Mouse (Mus musculus) liver, embryonic 11.5 days (tissue): Measurements from ENCODE around the gene Fars2. TPM values are rescaled to one million over a fixed set of nuclear protein-coding genes. Genes with fewer than 3 reads are reported as not detected.

ENCODE experiments used
- ATAC-seq: fragments of 200-750 bp; cut with Nextera tagmentation; replicated peaks from 2 replicates; pipeline ENCODE4 v1.8.0; 2017; ENCODE audit warnings: moderate number of reproducible peaks, mild to moderate bottlenecking, moderate TSS enrichment, moderate library complexity; ENCODE audit not compliant: low FRiP score
- DNase-seq: peaks from one replicate; pipeline ENCODE4 v3.0.0-alpha.2; 2017; ENCODE audit warnings: low spot score
- H3K27ac ChIP-seq: fragments of 300-500 bp; sonication (generic); 2 replicates; pipeline ENCODE4 v1.5.1; 2014; ENCODE audit warnings: mild to moderate bottlenecking, low read depth, low read length, control low read depth
- H3K27me3 ChIP-seq: fragments of 300-500 bp; sonication (generic); replicated peaks from 2 replicates; pipeline ENCODE4 v1.6.1; 2014; ENCODE audit warnings: low read length, mixed read lengths; ENCODE audit not compliant: control insufficient read depth, insufficient read depth
- H3K36me3 ChIP-seq: fragments of 300-500 bp; sonication (generic); 2 replicates; pipeline ENCODE4 v1.6.1; 2014; ENCODE audit warnings: mild to moderate bottlenecking, low read length, moderate library complexity, mixed read lengths; ENCODE audit not compliant: control insufficient read depth, insufficient read depth
- H3K4me1 ChIP-seq: fragments of 300-500 bp; sonication (generic); replicated peaks from 2 replicates; pipeline ENCODE4 v1.6.1; 2014; ENCODE audit warnings: low read length, mixed read lengths; ENCODE audit not compliant: control insufficient read depth, insufficient read depth
- H3K4me2 ChIP-seq: fragments of 300-500 bp; sonication (generic); 2 replicates; pipeline ENCODE4 v1.6.1; 2014; ENCODE audit warnings: mild to moderate bottlenecking, control low read depth, moderate library complexity
- H3K4me3 ChIP-seq: fragments of 300-500 bp; sonication (generic); 2 replicates; pipeline ENCODE4 v1.5.1; 2014; ENCODE audit warnings: low read depth, low read length, control low read depth
- H3K9ac ChIP-seq: fragments of 300-500 bp; sonication (generic); 2 replicates; pipeline ENCODE4 v1.6.1; 2014; ENCODE audit warnings: low read depth, low read length, control low read depth
- H3K9me3 ChIP-seq: fragments of 300-500 bp; sonication (generic); 2 replicates; pipeline ENCODE4 v1.6.1; 2016; ENCODE audit warnings: low read length, inconsistent platforms, mixed read lengths; ENCODE audit not compliant: control insufficient read depth
- WGBS: fragments of 180-500 bp; shearing (Covaris S2); extraction: QIAGEN DNeasy Blood & Tissue Kit; methylation state at CpG from one replicate; pipeline ENCODE4 v1.1.7; 2014; 5-methylcytosine and 5-hydroxymethylcytosine counted together
- polyA plus RNA-seq: library from polyadenylated mRNA; unstranded; fragments of >200 nt; fragmentation: Nextera tagmentation; extraction: Ambion mirVana; gene quantifications from 2 replicates; pipeline ENCODE4 v1.2.1, GENCODE M21; 2014

Fars2 gene
- polyA plus RNA-seq, 1 experiment from 2014 or later, result 27.7 TPM

- Histone ChIP-seq H3K27ac (no peak overlapping the region), H3K4me2 (no peak overlapping the region), H3K4me1 (no peaks in the 10 kb centered on the region), H3K9ac (no peak overlapping the region), H3K4me3 (no peak overlapping the region), H3K27me3 (no peaks in the 10 kb centered on the region), H3K36me3 (no peaks in the 10 kb centered on the region), H3K9me3 (no peaks in the 10 kb centered on the region)
- DNase-seq (no peak), ATAC-seq (no peak)
- WGBS, result 67% methylated on average over 2 of the region's 2 CpGs
Observed at GRCm38 (mm10) chr13:36467849-36468248, 350.6 kb downstream of the Fars2 start.

GRCm38 (mm10) chr13:36468963-36469362, 351.8 kb downstream of the Fars2 start:
- no peaks in the 10 kb centered on the region for H3K4me1 ChIP-seq
- 83% methylated on average over 2 of the region's 2 CpGs for whole genome bisulfite sequencing
- ATAC-seq (no peak), DNase-seq (no peak)
- H3K27me3 ChIP-seq, result no peaks in the 10 kb centered on the region
- no peaks in the 10 kb centered on the region for H3K9me3 ChIP-seq
- no peak overlapping the region for H3K4me2 ChIP-seq
- no peaks in the 10 kb centered on the region for H3K36me3 ChIP-seq
- no peak overlapping the region for H3K27ac ChIP-seq
- H3K4me3 ChIP-seq, result no peak overlapping the region
- H3K9ac ChIP-seq, result no peak overlapping the region

- no peak overlapping the region for H3K4me2 ChIP-seq
- ATAC-seq, result no peak
- DNase-seq, result no peak
- H3K27ac ChIP-seq, result no peak overlapping the region
- no peaks in the 10 kb centered on the region for H3K36me3 ChIP-seq
- no peaks in the 10 kb centered on the region for H3K27me3 ChIP-seq
- WGBS, result 80% methylated on average over 2 of the region's 2 CpGs
- H3K4me3 ChIP-seq, result no peak overlapping the region
- no peaks in the 10 kb centered on the region for H3K9me3 ChIP-seq
- H3K4me1 ChIP-seq, result no peaks in the 10 kb centered on the region
- no peak overlapping the region for H3K9ac ChIP-seq
Observed at GRCm38 (mm10) chr13:36469412-36470125, 352.4 kb downstream of the Fars2 start.

GRCm38 (mm10) chr13:36477648-36478047, 360.4 kb downstream of the Fars2 start:
- Histone ChIP-seq H3K9ac (no peak overlapping the region), H3K4me3 (no peak overlapping the region), H3K4me2 (no peak overlapping the region), H3K9me3 (no peaks in the 10 kb centered on the region), H3K4me1 (no peaks in the 10 kb centered on the region), H3K36me3 (no peaks in the 10 kb centered on the region), H3K27ac (no peak overlapping the region), H3K27me3 (no peaks in the 10 kb centered on the region)
- ATAC-seq (no peak), DNase-seq (no peak)
- 69% methylated on average over 5 of the region's 5 CpGs for WGBS

GRCm38 (mm10) chr13:36478243-36478642, 361.0 kb downstream of the Fars2 start:
- Histone ChIP-seq H3K27me3 (no peaks in the 10 kb centered on the region), H3K4me1 (no peaks in the 10 kb centered on the region), H3K9ac (no peak overlapping the region), H3K4me3 (no peak overlapping the region), H3K9me3 (no peaks in the 10 kb centered on the region), H3K27ac (no peak overlapping the region), H3K4me2 (no peak overlapping the region), H3K36me3 (no peaks in the 10 kb centered on the region)
- DNase-seq (no peak), ATAC-seq (no peak)
- 65% methylated on average over 3 of the region's 3 CpGs for WGBS

- WGBS, result 85% methylated on average over 2 of the region's 2 CpGs
- no peak for ATAC-seq
Observed at GRCm38 (mm10) chr13:36480101-36480500, 362.9 kb downstream of the Fars2 start.

GRCm38 (mm10) chr13:36484391-36484790, 367.2 kb downstream of the Fars2 start:
- no peaks in the 10 kb centered on the region for H3K36me3 ChIP-seq
- no peak for ATAC-seq

More at GRCm38 (mm10) chr13:36480101-36480500, 362.9 kb downstream of the Fars2 start:
- Histone ChIP-seq H3K27me3 (no peaks in the 10 kb centered on the region), H3K9me3 (no peaks in the 10 kb centered on the region), H3K36me3 (no peaks in the 10 kb centered on the region), H3K4me1 (no peaks in the 10 kb centered on the region), H3K27ac (no peak overlapping the region), H3K4me3 (no peak overlapping the region), H3K4me2 (no peak overlapping the region), H3K9ac (no peak overlapping the region)
- no peak for DNase-seq

GRCm38 (mm10) chr13:36486756-36487155, 369.5 kb downstream of the Fars2 start:
- WGBS, result 87% methylated on average over 11 of the region's 11 CpGs
- Histone ChIP-seq H3K27me3 (no peaks in the 10 kb centered on the region), H3K27ac (no peak overlapping the region), H3K4me3 (no peak overlapping the region), H3K9ac (no peak overlapping the region), H3K9me3 (no peaks in the 10 kb centered on the region), H3K4me2 (no peak overlapping the region), H3K36me3 (no peaks in the 10 kb centered on the region), H3K4me1 (no peaks in the 10 kb centered on the region)
- DNase-seq (no peak), ATAC-seq (no peak)

More at GRCm38 (mm10) chr13:36484391-36484790, 367.2 kb downstream of the Fars2 start:
- no peak overlapping the region for H3K4me2 ChIP-seq
- no peak overlapping the region for H3K27ac ChIP-seq
- DNase-seq, result no peak
- H3K4me1 ChIP-seq, result no peaks in the 10 kb centered on the region
- H3K9me3 ChIP-seq, result no peaks in the 10 kb centered on the region
- 90% methylated on average over 2 of the region's 2 CpGs for WGBS
- H3K9ac ChIP-seq, result no peak overlapping the region
- no peaks in the 10 kb centered on the region for H3K27me3 ChIP-seq
- H3K4me3 ChIP-seq, result no peak overlapping the region

GRCm38 (mm10) chr13:36489365-36489764, 372.2 kb downstream of the Fars2 start:
- H3K4me2 ChIP-seq, result no peak overlapping the region
- DNase-seq (no peak), ATAC-seq (no peak)
- no peaks in the 10 kb centered on the region for H3K36me3 ChIP-seq
- 68% methylated on average over 2 of the region's 2 CpGs for WGBS
- H3K9ac ChIP-seq, result no peak overlapping the region
- H3K27ac ChIP-seq, result no peak overlapping the region
- H3K27me3 ChIP-seq, result no peaks in the 10 kb centered on the region
- no peak overlapping the region for H3K4me3 ChIP-seq
- H3K4me1 ChIP-seq, result no peaks in the 10 kb centered on the region
- H3K9me3 ChIP-seq, result no peaks in the 10 kb centered on the region
